Mouse (Mus musculus) CD8-positive naive resting alpha-beta T cell, adult 2 months (primary cell): ENCODE data around the gene Arpp21.
"Not testable (repeated sequence)": the region's sequence is repeated elsewhere in the genome, so short reads cannot be mapped to it uniquely, and the experiment has no call there.

Source experiments
- DNase-seq, 2 experiments: peaks; one replicate each; pipeline ENCODE4 v3.0.0; 2022; ENCODE audit warnings: low read depth in 2 of 2, low spot score in 2 of 2

The Arpp21 gene

GRCm38 (mm10) chr9:112111610-112112009 lies 124.1 kb downstream of the Arpp21 start:
- no peak for DNase-seq

- DNase-seq: no peak
These were observed 132.9 kb downstream of the Arpp21 start for GRCm38 (mm10) chr9:112102852-112103192.

DNA sequence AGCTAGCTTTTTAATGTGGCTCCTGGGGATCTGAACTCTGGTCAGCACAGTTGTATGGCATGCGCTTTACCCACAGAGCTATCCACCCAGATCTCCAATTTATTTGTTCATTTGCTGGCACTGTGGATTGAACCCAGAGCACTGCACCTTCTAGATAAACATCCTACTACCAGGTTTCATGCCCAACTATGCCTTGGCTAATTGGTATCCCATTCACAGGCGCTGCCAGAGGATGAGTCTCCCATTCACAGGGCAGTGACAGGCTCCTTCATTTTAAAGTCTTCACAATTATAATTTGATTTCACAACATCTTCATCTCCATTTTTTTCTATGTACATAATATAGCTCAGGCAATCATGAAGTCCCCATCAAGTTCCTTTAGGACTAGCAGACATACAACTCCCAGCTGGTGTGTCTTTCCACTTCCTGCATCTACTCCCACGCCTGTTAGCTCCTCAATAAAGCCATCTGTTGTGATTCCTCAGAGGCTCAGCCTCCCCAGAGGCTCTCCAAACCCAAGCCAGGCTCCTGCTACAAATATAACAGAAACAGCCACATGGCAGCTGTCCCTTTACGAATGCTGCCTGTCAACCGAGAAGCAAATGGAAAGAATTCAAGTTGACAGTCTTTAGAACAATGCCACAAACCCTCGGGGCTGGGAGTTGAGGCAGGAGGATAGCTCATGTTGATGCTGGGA lies 133.4 kb downstream of the Arpp21 start:
- no peak for DNase-seq

GRCm38 (mm10) chr9:112100841-112101595 lies 134.7 kb downstream of the Arpp21 start:
- DNase-seq: peak in 1 of 2 experiments; percentile 21

DNA sequence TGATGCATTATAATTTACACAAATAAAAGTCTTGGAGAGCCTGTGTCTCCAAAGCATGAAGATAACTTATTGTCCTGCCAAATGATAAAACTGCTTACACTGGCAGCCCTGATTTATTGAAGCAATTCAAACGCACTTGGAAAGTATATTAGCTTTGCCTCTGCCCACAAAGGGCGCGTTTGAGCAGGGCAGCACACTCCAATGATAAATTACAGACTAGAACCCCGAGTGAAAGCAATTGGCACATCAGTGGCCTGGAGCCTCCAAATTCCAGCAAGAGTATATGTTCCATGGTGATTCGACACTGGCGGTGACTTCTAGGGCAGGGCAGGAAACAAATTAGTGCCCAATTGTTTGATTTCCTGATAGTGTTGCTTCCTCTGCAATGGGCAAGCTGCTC lies 137.5 kb downstream of the Arpp21 start:
- DNase-seq: no peak

DNA sequence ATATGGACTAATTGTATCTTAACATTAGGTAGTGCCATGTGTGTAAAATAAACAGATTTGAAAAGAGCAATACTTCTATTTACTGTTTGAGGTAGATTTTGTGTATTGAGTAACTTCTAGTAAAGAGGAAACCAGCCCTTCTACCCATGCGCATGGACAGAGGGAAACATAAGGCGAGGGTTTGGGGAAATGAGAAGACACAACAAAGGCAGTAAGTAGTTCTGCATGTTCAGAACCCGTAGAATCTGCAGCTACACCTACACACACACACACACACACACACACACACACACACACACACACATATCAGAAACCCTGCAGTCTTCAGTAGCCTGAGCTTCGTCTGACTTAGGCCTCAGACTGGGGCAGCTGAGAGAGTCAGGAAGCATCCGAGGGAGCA lies 140.0 kb downstream of the Arpp21 start:
- no peak for DNase-seq

GRCm38 (mm10) chr9:112095198-112095597 lies 140.5 kb downstream of the Arpp21 start:
- no peak for DNase-seq

- no peak for DNase-seq
These were observed 156.8 kb downstream of the Arpp21 start for GRCm38 (mm10) chr9:112078903-112079302.

- DNase-seq: no peak
These were observed 157.3 kb downstream of the Arpp21 start for GRCm38 (mm10) chr9:112078453-112078852.

DNA sequence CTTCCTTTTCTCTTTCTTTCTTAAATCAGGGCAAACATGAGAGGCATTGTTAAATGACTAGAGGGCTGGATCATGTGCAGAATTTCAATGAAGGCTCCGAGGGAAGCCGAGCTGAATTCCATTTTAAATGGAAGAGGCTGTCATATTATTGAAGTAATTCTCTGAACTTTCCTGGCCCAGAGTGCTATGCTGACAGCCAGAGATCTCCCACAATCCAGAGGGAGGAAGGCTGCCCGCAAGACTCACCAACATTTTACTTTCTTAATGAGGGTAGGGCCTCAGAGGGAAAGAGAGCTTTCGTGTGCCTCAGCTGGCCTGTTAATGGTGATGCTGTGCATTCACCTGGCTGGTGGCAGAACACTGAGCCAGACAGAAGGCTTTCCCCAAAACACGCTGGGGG lies 160.5 kb downstream of the Arpp21 start:
- no peak for DNase-seq

- no peak for DNase-seq
These were observed 160.9 kb downstream of the Arpp21 start for GRCm38 (mm10) chr9:112074872-112075271.

DNA sequence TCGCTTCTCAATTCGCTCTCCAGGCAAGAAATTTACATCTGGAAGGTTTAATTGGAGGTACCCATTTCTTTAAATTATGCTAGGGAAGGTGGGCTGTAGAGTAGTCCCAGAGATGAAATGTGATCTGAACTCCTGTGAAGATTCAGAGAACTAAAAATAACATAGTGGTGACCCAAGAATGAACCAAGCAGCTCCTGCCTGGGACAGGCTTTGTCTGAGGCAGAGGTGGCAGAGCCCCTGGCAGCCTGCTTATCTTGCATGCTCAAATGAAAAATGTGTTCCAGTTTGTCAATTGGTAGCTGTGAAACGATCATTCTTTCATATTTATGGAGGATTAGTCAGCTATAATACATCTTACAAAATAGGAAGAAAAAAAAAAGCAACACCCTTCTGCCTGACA lies 164.4 kb downstream of the Arpp21 start:
- no peak for DNase-seq

- DNase-seq: no peak
These were observed 164.8 kb downstream of the Arpp21 start for GRCm38 (mm10) chr9:112070961-112071360.

GRCm38 (mm10) chr9:112068250-112068649 lies 167.5 kb downstream of the Arpp21 start:
- DNase-seq: no peak

DNA sequence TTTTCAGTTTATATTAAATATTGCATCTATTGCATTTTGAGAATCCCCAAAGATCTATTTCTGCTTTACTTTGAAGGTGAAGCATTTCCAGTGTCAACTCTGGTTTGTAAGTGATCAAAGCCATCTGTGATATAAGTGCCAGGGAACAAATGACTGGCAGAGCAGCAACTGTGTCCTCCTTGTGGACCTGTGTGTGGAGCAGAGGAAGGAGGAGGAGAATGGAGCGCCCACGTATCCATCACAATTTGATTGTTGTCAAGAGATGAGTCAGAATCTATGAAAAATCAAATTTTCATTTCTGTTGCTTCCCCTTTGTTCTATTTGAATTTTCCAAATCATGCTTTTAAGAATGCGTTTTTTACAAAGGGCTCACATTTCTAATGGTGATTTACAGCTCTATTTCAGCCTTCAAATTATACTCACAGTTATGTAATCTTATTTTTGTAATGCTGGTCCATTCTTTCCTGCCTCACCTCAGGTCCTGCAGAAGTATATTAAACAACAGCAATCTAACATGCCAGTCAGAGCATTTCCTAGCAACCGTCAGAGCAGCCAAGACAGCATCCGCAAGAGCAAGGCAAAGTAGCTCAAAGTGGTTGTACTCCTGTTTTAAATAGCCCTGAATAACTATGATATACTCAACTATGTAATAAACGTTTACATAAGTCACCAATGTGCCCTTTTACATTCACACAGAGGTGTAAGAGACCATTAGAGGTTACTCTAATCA lies 174.9 kb downstream of the Arpp21 start:
- no peak for DNase-seq

GRCm38 (mm10) chr9:112054807-112055381 lies 180.8 kb downstream of the Arpp21 start:
- DNase-seq: no peak

- DNase-seq: no peak
These were observed 187.8 kb downstream of the Arpp21 start for GRCm38 (mm10) chr9:112047903-112048467.

DNA sequence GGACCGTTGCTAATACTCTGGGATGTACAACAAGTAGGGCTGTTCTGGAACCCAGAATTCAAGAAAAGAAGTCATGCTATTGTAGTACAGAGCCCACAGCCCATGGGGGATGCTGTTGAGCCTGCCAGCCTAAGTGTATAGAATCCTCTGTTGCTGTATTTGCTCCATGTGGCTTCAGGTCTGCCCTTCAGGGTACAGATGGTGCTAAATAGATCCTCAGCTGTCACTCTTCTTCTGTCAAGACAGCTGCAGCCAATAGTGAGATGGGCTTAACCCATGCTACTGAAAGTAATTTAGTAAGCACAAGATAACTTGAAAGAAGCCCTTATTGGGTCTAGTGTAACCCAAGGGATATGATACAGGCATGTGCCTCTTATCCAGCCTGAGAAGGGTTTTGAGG lies 195.2 kb downstream of the Arpp21 start:
- no peak for DNase-seq

- no peak for DNase-seq
These were observed 198.0 kb downstream of the Arpp21 start for GRCm38 (mm10) chr9:112037732-112038131.

GRCm38 (mm10) chr9:112033840-112034239 lies 201.9 kb downstream of the Arpp21 start:
- not testable (repeated sequence) for DNase-seq

DNA sequence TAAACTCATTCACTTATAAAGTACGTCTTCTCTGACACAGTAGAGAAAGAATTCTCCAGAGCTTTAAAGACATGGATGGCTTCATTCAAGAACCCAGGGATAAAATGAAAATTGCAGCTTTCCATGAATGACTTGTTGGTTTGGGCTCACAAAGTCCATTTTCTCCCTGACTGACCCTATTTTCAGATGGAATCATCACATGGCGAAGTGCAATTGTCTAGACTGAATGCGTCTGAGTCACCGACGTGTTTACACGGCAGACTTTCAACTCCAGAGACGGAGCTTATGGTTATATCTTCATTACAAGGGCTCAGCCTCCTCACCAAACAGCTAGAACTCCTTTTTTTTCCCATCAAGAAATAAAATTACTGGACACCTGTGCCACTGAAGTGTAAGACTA lies 203.6 kb downstream of the Arpp21 start:
- no peak for DNase-seq
